Mouse (Mus musculus): ENCODE measurements around the gene Cmss1. TPM values are rescaled to one million over a fixed set of nuclear protein-coding genes. Genes with fewer than 3 reads are reported as not detected.

Cmss1 gene
- polyA plus RNA-seq, 1 experiment from 2014 or later, result 19.1 TPM

GRCm38 (mm10) chr16:57470286-57470830 is 136.3 kb downstream of the Cmss1 start:
- Histone ChIP-seq H3K36me3 (replicated peaks; ENCODE audit: insufficient read depth, low read length) (no peaks in the 10 kb centered on the region), H3K4me2 (ENCODE audit: low read depth, low read length) (no peak overlapping the region), H3K9ac (replicated peaks) (no peak overlapping the region), H3K4me3 (ENCODE audit: low read depth, low read length) (no peak overlapping the region), H3K27me3 (ENCODE audit: insufficient read depth, low read length) (no peaks in the 10 kb centered on the region), H3K27ac (ENCODE audit: low read depth) (no peak overlapping the region; the same call in 1 of the 2 replicates), H3K4me1 (ENCODE audit: insufficient read depth) (no peaks in the 10 kb centered on the region; the same call in 1 of the 2 replicates), H3K9me3 (ENCODE audit: low read length) (no peaks in the 10 kb centered on the region)
- DNase-seq, result no peak
- TF ChIP-seq EP300 (IDR thresholded peaks at IDR 0.05; ENCODE audit: low read depth), result no peak
- TF ChIP-seq CTCF (IDR thresholded peaks at IDR 0.05; ENCODE audit: low read depth), result no peak
- 70% methylated on average over 12 of the region's 12 CpGs for WGBS (ENCODE audit: insufficient replicate concordance)
- no peak for ATAC-seq

GRCm38 (mm10) chr16:57469869-57470268 is 136.8 kb downstream of the Cmss1 start:
- Histone ChIP-seq H3K27me3 (ENCODE audit: insufficient read depth, low read length) (no peaks in the 10 kb centered on the region), H3K9ac (replicated peaks) (no peak overlapping the region), H3K4me2 (ENCODE audit: low read depth, low read length) (no peak overlapping the region), H3K9me3 (ENCODE audit: low read length) (no peaks in the 10 kb centered on the region), H3K4me3 (ENCODE audit: low read depth, low read length) (no peak overlapping the region), H3K4me1 (ENCODE audit: insufficient read depth) (no peaks in the 10 kb centered on the region; the same call in 1 of the 2 replicates), H3K27ac (ENCODE audit: low read depth) (no peak overlapping the region), H3K36me3 (replicated peaks; ENCODE audit: insufficient read depth, low read length) (no peaks in the 10 kb centered on the region)
- DNase-seq, result no peak
- no peak for ATAC-seq
- 65% methylated on average over 2 of the region's 2 CpGs for WGBS (ENCODE audit: insufficient replicate concordance)
- no peak for TF ChIP-seq EP300 (IDR thresholded peaks at IDR 0.05; ENCODE audit: low read depth)
- TF ChIP-seq CTCF (IDR thresholded peaks at IDR 0.05; ENCODE audit: low read depth), result no peak

GRCm38 (mm10) chr16:57469301-57469700 is 137.4 kb downstream of the Cmss1 start:
- WGBS (ENCODE audit: insufficient replicate concordance), result 55% methylated on average over 4 of the region's 4 CpGs
- H3K9me3 ChIP-seq (ENCODE audit: low read length), result no peaks in the 10 kb centered on the region
- no peaks in the 10 kb centered on the region for H3K36me3 ChIP-seq (replicated peaks; ENCODE audit: insufficient read depth, low read length)
- no peak overlapping the region for H3K9ac ChIP-seq (replicated peaks)
- no peak for DNase-seq
- H3K4me3 ChIP-seq (ENCODE audit: low read depth, low read length), result no peak overlapping the region
- H3K27me3 ChIP-seq (ENCODE audit: insufficient read depth, low read length), result no peaks in the 10 kb centered on the region
- ATAC-seq, result no peak
- H3K27ac ChIP-seq (ENCODE audit: low read depth), result no peak overlapping the region
- H3K4me2 ChIP-seq (ENCODE audit: low read depth, low read length), result no peak overlapping the region
- TF ChIP-seq EP300 (IDR thresholded peaks at IDR 0.05; ENCODE audit: low read depth) (no peak), CTCF (IDR thresholded peaks at IDR 0.05; ENCODE audit: low read depth) (no peak)
- H3K4me1 ChIP-seq (ENCODE audit: insufficient read depth), result no peaks in the 10 kb centered on the region; the same call in 1 of the 2 replicates

- no peak overlapping the region for H3K27ac ChIP-seq (ENCODE audit: low read depth)
- no peak overlapping the region for H3K9ac ChIP-seq (replicated peaks)
- no peaks in the 10 kb centered on the region for H3K36me3 ChIP-seq (replicated peaks; ENCODE audit: insufficient read depth, low read length)
- DNase-seq, result no peak
- WGBS (ENCODE audit: insufficient replicate concordance), result 75% methylated on average over 9 of the region's 9 CpGs
- ATAC-seq, result no peak
- H3K9me3 ChIP-seq (ENCODE audit: low read length), result no peaks in the 10 kb centered on the region
- no peak overlapping the region for H3K4me3 ChIP-seq (ENCODE audit: low read depth, low read length)
- H3K27me3 ChIP-seq (ENCODE audit: insufficient read depth, low read length), result no peaks in the 10 kb centered on the region
- no peak for TF ChIP-seq EP300 (IDR thresholded peaks at IDR 0.05; ENCODE audit: low read depth)
- TF ChIP-seq CTCF (IDR thresholded peaks at IDR 0.05; ENCODE audit: low read depth), result no peak
- H3K4me1 ChIP-seq (ENCODE audit: insufficient read depth), result no peaks in the 10 kb centered on the region; the same call in 1 of the 2 replicates
- H3K4me2 ChIP-seq (ENCODE audit: low read depth, low read length), result no peak overlapping the region
Observed at GRCm38 (mm10) chr16:57465386-57465913, 141.2 kb downstream of the Cmss1 start.

GRCm38 (mm10) chr16:57456003-57456402 is 150.7 kb downstream of the Cmss1 start:
- H3K27me3 ChIP-seq (ENCODE audit: insufficient read depth, low read length), result no peaks in the 10 kb centered on the region
- ATAC-seq (no peak), DNase-seq (no peak)
- no peaks in the 10 kb centered on the region for H3K9me3 ChIP-seq (ENCODE audit: low read length)
- no peaks in the 10 kb centered on the region for H3K36me3 ChIP-seq (replicated peaks; ENCODE audit: insufficient read depth, low read length)
- no peak for TF ChIP-seq EP300 (IDR thresholded peaks at IDR 0.05; ENCODE audit: low read depth)
- no peak for TF ChIP-seq CTCF (IDR thresholded peaks at IDR 0.05; ENCODE audit: low read depth)
- WGBS (ENCODE audit: insufficient replicate concordance), result 64% methylated on average over 2 of the region's 2 CpGs
- H3K4me3 ChIP-seq (ENCODE audit: low read depth, low read length), result no peak overlapping the region
- no peak overlapping the region for H3K9ac ChIP-seq (replicated peaks)
- H3K4me2 ChIP-seq (ENCODE audit: low read depth, low read length), result no peak overlapping the region
- no peak overlapping the region for H3K27ac ChIP-seq (ENCODE audit: low read depth)
- H3K4me1 ChIP-seq (ENCODE audit: insufficient read depth), result no peaks in the 10 kb centered on the region

- H3K4me3 ChIP-seq (ENCODE audit: low read depth, low read length), result no peak overlapping the region
- no peak overlapping the region for H3K9ac ChIP-seq (replicated peaks)
- DNase-seq (no peak), ATAC-seq (no peak)
- H3K9me3 ChIP-seq (ENCODE audit: low read length), result no peaks in the 10 kb centered on the region
- no peaks in the 10 kb centered on the region for H3K27me3 ChIP-seq (ENCODE audit: insufficient read depth, low read length)
- no peaks in the 10 kb centered on the region for H3K36me3 ChIP-seq (replicated peaks; ENCODE audit: insufficient read depth, low read length)
- H3K4me1 ChIP-seq (ENCODE audit: insufficient read depth), result no peaks in the 10 kb centered on the region
- TF ChIP-seq CTCF (IDR thresholded peaks at IDR 0.05; ENCODE audit: low read depth) (no peak), EP300 (IDR thresholded peaks at IDR 0.05; ENCODE audit: low read depth) (no peak)
- 84% methylated on average over 3 of the region's 3 CpGs for WGBS (ENCODE audit: insufficient replicate concordance)
- H3K27ac ChIP-seq (ENCODE audit: low read depth), result no peak overlapping the region
- H3K4me2 ChIP-seq (ENCODE audit: low read depth, low read length), result no peak overlapping the region
Observed at GRCm38 (mm10) chr16:57455573-57455972, 151.1 kb downstream of the Cmss1 start.

Measured in liver, postnatal 0 days (tissue).